ENCODE assay signal across 9 mouse cellular contexts in genomic region chr3:97682159-97682502, GRCm38 (mm10). TPM values are rescaled to one million over a fixed set of nuclear protein-coding genes. Genes with fewer than 3 reads are reported as not detected.
DNase-seq lines count a peak whose midpoint lies in the region; ATAC-seq and TF ChIP-seq lines count a peak whose summit lies in the region.
"Had no signal": no experiment of that assay in that cellular context is flagged by ENCODE, and none has a peak within 500 bp of the region (broad histone marks: within the 10 kb centered on the region; RNA-seq: fewer than 3 reads in every experiment).

No protein-coding gene starts in this region.

- no peaks in the 10 kb centered on the region for H3K36me3 ChIP-seq in megakaryocyte, embryonic 14.5 days (replicated peaks; ENCODE audit: low read length)
- H3K36me3 ChIP-seq in limb, embryonic 13.5 days = no peaks in the 10 kb centered on the region
- H3K36me3 ChIP-seq in stomach, embryonic 14.5 days (ENCODE audit: control insufficient read depth, insufficient read depth, low read length) = no peaks in the 10 kb centered on the region

- TF ChIP-seq CTCF in cerebellum, adult 2 months (IDR thresholded peaks at IDR 0.05; ENCODE audit: borderline replicate concordance, insufficient read depth, low read depth, low read length) = no peak

- no peaks in the 10 kb centered on the region for H3K27me3 ChIP-seq in cerebellum, adult 2 months (ENCODE audit: control insufficient read depth, insufficient read depth, low read length)
- peaks cover 40% of the 10 kb centered on the region for H3K27me3 ChIP-seq in megakaryocyte, embryonic 14.5 days (replicated peaks)
- peaks cover 39% of the 10 kb centered on the region for H3K27me3 ChIP-seq in limb, embryonic 13.5 days
- no peaks in the 10 kb centered on the region for H3K27me3 ChIP-seq in stomach, embryonic 14.5 days (ENCODE audit: control insufficient read depth, insufficient read depth, low read length)

- 4% methylated on average over 11 of the region's 11 CpGs for WGBS in cerebellum, adult 2 months
- 3% methylated on average over 11 of the region's 11 CpGs for WGBS in limb, embryonic 13.5 days
- WGBS in stomach, embryonic 14.5 days = 4% methylated on average over 11 of the region's 11 CpGs

- H3K9me3 ChIP-seq in megakaryocyte, embryonic 14.5 days = no peaks in the 10 kb centered on the region
- H3K9me3 ChIP-seq in limb, embryonic 13.5 days = no peaks in the 10 kb centered on the region
- H3K9me3 ChIP-seq in stomach, embryonic 14.5 days (ENCODE audit: control insufficient read depth, low read depth, low read length) = no peaks in the 10 kb centered on the region

- DNase-seq in cerebellum, adult 2 months = no peak
- no peak for DNase-seq in cerebellum, adult 9-10 months
- no peak for DNase-seq in layer of hippocampus, postnatal 36 days
- DNase-seq in left cerebral cortex, adult 9 months (ENCODE audit: low spot score in 2 of 2) = no peak

- no peak for TF ChIP-seq POLR2A in cerebellum, adult 2 months (IDR thresholded peaks at IDR 0.05; ENCODE audit: borderline replicate concordance, insufficient read depth, low read length)

- H3K27ac ChIP-seq in cerebellum, adult 2 months (ENCODE audit: insufficient read depth, low read length) = no peak overlapping the region
- no peak overlapping the region for H3K27ac ChIP-seq in limb, embryonic 13.5 days
- H3K27ac ChIP-seq in stomach, embryonic 14.5 days (ENCODE audit: low read length) = no peak overlapping the region

- ATAC-seq in megakaryocyte, adult 5-6 weeks (ENCODE audit: poor library complexity, severe bottlenecking) = no peak
- ATAC-seq in limb, embryonic 13.5 days (ENCODE audit: low FRiP score, low read depth) = 0 out of 2 replicates have a peak, but pooled peaks have one; percentile 2
- no peak for ATAC-seq in stomach, embryonic 14.5 days (ENCODE audit: insufficient number of reproducible peaks, insufficient read depth, low FRiP score, low read depth)

- H3K9ac ChIP-seq in limb, embryonic 13.5 days = peak overlapping the region; percentile 19; the same call in 1 of the 2 replicates
- H3K9ac ChIP-seq in stomach, embryonic 14.5 days (replicated peaks; ENCODE audit: low read depth, low read length) = no peak overlapping the region

- peak overlapping the region; percentile 54 for H3K4me3 ChIP-seq in cerebellum, adult 2 months (replicated peaks; ENCODE audit: insufficient read depth, low read depth, low read length)
- peak overlapping the region; percentile 92 for H3K4me3 ChIP-seq in megakaryocyte, embryonic 14.5 days (replicated peaks)
- peak overlapping the region; percentile 43 for H3K4me3 ChIP-seq in limb, embryonic 13.5 days
- peak overlapping the region; percentile 29 for H3K4me3 ChIP-seq in stomach, embryonic 14.5 days (ENCODE audit: low read depth, low read length)

- H3K4me2 ChIP-seq in limb, embryonic 13.5 days (replicated peaks) = peak overlapping the region; percentile 74
- H3K4me2 ChIP-seq in stomach, embryonic 14.5 days (replicated peaks; ENCODE audit: low read depth, low read length) = peak overlapping the region; percentile 80

- H3K4me1 ChIP-seq in cerebellum, adult 2 months (ENCODE audit: control insufficient read depth, insufficient read depth, low read length) = no peaks in the 10 kb centered on the region
- H3K4me1 ChIP-seq in megakaryocyte, embryonic 14.5 days = peaks cover 39% of the 10 kb centered on the region
- peaks cover 16% of the 10 kb centered on the region for H3K4me1 ChIP-seq in limb, embryonic 13.5 days
- H3K4me1 ChIP-seq in stomach, embryonic 14.5 days (ENCODE audit: control insufficient read depth, insufficient read depth, low read length) = no peaks in the 10 kb centered on the region

RNA-seq across cellular contexts. Expression of gene Gm17651, which starts 7.6 kb away (rescaled TPM):
- polyA plus RNA-seq in cerebellum, adult 2 months (2012; rRNA removed) = not detected in 2 replicates
- not detected in 2 replicates for polyA plus RNA-seq in megakaryocyte, embryonic 14.5 days (2012; ENCODE audit: insufficient read depth, low replicate concordance)
- total RNA-seq in megakaryocyte, adult 5-6 weeks (2015) = not detected in 2 replicates
- not detected in 2 replicates for total RNA-seq in megakaryocyte, adult 5-6 weeks (2017)
- not detected in 2 replicates for polyA plus RNA-seq in limb, embryonic 13.5 days (2015; fragmentation: Nextera tagmentation; extraction: Ambion mirVana)
- polyA plus RNA-seq in stomach, embryonic 14.5 days (2014; fragmentation: Nextera tagmentation; extraction: Ambion mirVana) = not detected in 2 replicates
- not detected for total RNA-seq in layer of hippocampus, postnatal 36 days (2021)
- total RNA-seq: left cerebral cortex, adult 8-10 months had no signal

RNA-seq across cellular contexts. Expression of gene Prkab2, which starts 24.1 kb away (rescaled TPM):
- 26.6 and 26.8 TPM in 2 replicates for polyA plus RNA-seq in cerebellum, adult 2 months (2012; rRNA removed)
- 1.4 and 2.2 TPM in 2 replicates for polyA plus RNA-seq in megakaryocyte, embryonic 14.5 days (2012; ENCODE audit: insufficient read depth, low replicate concordance)
- 10.8 and 12.3 TPM in 2 replicates for total RNA-seq in megakaryocyte, adult 5-6 weeks (2015)
- total RNA-seq in megakaryocyte, adult 5-6 weeks (2017) = 6.9 and 11.0 TPM in 2 replicates
- polyA plus RNA-seq in limb, embryonic 13.5 days (2015; fragmentation: Nextera tagmentation; extraction: Ambion mirVana) = 6.8 and 7.8 TPM in 2 replicates
- polyA plus RNA-seq in stomach, embryonic 14.5 days (2014; fragmentation: Nextera tagmentation; extraction: Ambion mirVana) = 8.6 and 8.7 TPM in 2 replicates
- total RNA-seq in layer of hippocampus, postnatal 36 days (2021) = 10 to 100 TPM; 40.7 to 41.2 TPM

RNA-seq across cellular contexts. Expression of gene Fmo5, which starts 53.5 kb away (rescaled TPM):
- polyA plus RNA-seq in cerebellum, adult 2 months (2012; rRNA removed) = 2.3 and 2.8 TPM in 2 replicates
- 0.96 TPM in 1 of 2 replicates, not detected in the other for polyA plus RNA-seq in megakaryocyte, embryonic 14.5 days (2012; ENCODE audit: insufficient read depth, low replicate concordance)
- total RNA-seq in megakaryocyte, adult 5-6 weeks (2015) = 19.5 and 31.4 TPM in 2 replicates
- 10.7 and 12.1 TPM in 2 replicates for total RNA-seq in megakaryocyte, adult 5-6 weeks (2017)
- polyA plus RNA-seq in limb, embryonic 13.5 days (2015; fragmentation: Nextera tagmentation; extraction: Ambion mirVana) = 1.6 and 2.0 TPM in 2 replicates
- 2.9 and 3.4 TPM in 2 replicates for polyA plus RNA-seq in stomach, embryonic 14.5 days (2014; fragmentation: Nextera tagmentation; extraction: Ambion mirVana)
- 1 to 10 TPM; 3.6 to 3.8 TPM for total RNA-seq in layer of hippocampus, postnatal 36 days (2021)

Comparison
In these comparisons a context has a peak if more than half of its experiments do, and no peak if none do; other contexts are left out.
1. H3K4me3 ChIP-seq: peak in every context shown above with its lines; median percentile 92 in megakaryocyte, embryonic 14.5 days; 54 in cerebellum, adult 2 months; 43 in limb, embryonic 13.5 days; 29 in stomach, embryonic 14.5 days.